Mouse (Mus musculus): ENCODE measurements at regions not wholly inside any gene's neighbourhood (a gene's known extent, or its start where the extent isn't known, plus 50 kb on each side); places are given as distances from the start of the nearest gene placed in this dataset.
A peak's percentile ranks its signal among the peaks of the same experiment; 100 is the strongest.

- peak; percentile 7 to 17 for DNase-seq (ENCODE audit: low spot score in 2 of 2)
Measured at GRCm38 (mm10) chr12:12509164-12509937, 247.4 kb downstream of the Fam49a start.

- no peak for DNase-seq (ENCODE audit: low spot score in 2 of 2)
Measured at GRCm38 (mm10) chr12:12508487-12509125, 246.7 kb downstream of the Fam49a start.

GRCm38 (mm10) chr12:12506671-12507070 lies 244.7 kb downstream of the Fam49a start:
- no peak for DNase-seq (ENCODE audit: low spot score in 2 of 2)

DNA sequence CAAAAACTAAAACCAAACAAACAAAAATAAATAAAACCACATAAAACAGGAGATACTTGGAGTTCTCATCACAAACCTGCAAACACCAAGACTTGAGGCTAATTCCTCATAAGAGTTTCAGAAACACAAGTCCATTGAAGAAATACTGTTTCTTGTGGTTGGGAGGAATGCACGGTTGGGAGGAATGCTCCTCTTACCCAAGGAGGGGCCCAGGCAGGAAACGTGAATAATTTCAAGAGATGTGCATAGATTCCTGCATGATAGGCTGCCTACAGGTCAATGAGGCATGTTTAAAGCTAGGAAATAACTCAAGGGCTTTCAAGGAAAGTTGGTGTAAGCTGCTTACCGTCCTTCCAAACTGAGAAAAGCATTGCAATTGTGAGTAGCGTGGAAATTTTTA lies 243.7 kb downstream of the Fam49a start:
- DNase-seq (ENCODE audit: low spot score in 2 of 2), result no peak

GRCm38 (mm10) chr12:12499903-12500302 lies 238.0 kb downstream of the Fam49a start:
- DNase-seq (ENCODE audit: low spot score in 2 of 2), result no peak

DNA sequence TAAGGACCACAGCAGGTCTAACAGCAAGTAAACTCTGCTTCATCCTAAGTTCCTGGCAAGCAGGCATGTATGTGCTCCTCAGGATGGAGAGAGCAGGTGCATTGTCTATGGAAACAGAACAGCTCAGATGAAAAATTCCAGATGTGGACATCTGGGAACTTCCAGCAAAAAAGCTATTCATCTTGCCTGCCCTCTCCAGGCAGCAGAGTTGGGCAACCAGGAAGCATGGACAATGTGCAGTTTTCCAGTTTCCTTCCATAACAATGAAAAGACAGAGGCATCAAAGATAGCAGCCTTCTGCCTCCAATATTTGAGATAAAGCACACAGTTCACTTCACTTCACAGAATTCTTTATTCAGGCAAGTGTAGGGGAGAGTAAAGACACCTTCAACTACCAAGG lies 236.7 kb downstream of the Fam49a start:
- DNase-seq (ENCODE audit: low spot score in 2 of 2), result no peak

DNA sequence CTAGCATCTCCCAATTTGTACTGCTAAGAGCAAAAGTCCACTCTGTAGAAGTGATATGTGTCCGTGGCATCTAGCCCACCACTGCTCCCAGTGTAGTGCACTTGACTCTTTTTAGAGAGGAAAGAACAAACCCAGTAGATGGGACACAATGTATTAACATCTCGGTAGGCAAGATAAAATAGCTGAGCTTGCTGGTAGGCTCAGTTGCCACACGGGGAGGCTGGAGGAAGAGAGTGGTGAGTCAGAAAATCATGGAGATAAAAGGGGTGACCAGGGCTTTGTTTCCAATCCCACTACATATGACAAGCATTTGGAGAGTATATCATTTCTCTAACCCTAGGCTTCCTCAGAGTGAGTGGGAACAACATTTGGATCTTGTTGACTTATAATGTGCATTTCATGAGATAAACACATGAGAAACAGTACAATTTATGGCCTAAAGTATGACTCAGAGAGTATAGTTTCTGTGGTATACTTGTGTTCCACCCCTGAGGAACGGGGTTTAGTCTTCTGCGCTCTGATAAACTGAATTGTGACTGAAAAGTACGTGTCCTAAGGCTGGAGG lies 235.4 kb downstream of the Fam49a start:
- DNase-seq (ENCODE audit: low spot score in 2 of 2), result no peak

DNA sequence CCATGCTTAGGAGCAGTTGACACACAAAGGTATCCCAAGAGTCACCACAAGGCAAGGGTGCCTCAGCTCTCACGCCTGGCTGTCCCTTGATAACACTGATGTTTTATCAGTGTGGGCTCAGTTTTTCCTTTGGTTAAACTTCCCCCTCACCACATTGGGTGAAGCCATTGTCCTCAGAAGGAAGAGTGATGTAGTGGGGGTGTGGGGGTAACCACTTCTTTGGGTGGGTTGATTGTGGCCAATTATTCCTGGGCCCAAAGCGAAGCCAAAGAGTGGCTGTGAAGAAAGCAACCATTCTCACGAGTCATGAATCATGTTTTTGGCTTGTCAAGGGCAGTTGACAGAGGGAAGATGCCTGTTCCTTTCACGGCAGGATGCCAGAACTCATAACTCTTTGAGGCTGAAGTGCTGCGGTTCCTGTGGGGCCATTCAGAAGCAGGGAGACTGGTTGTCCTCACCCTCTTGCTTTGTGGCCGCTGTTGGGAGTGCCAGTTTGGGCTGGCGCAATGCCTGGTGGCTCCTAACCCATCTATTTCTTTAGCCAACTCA lies 234.7 kb downstream of the Fam49a start:
- peak; percentile 5 to 7 for DNase-seq (ENCODE audit: low spot score in 2 of 2)

GRCm38 (mm10) chr12:12490173-12490572 lies 228.2 kb downstream of the Fam49a start:
- no peak for DNase-seq (ENCODE audit: low spot score in 2 of 2)

DNA sequence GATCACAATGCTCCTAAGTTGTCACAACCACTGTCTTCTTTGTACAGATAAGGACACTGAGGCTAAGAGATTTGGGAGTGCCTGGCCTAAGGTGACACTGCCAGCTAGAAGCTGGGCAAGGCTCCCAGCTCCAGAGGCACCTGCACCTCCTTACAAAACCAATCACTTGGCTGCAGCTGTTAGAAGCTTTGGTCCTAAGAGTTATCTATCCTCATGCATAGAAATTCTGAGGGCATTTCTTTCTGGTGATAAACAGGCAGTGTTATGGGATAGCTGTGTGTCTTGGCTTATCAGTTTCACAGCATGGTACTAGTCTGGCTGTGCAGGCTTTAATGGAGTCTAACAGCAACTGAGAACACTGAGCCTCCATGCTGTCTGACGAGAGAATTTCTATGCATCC lies 226.2 kb downstream of the Fam49a start:
- no peak for DNase-seq (ENCODE audit: low spot score in 2 of 2)

DNA sequence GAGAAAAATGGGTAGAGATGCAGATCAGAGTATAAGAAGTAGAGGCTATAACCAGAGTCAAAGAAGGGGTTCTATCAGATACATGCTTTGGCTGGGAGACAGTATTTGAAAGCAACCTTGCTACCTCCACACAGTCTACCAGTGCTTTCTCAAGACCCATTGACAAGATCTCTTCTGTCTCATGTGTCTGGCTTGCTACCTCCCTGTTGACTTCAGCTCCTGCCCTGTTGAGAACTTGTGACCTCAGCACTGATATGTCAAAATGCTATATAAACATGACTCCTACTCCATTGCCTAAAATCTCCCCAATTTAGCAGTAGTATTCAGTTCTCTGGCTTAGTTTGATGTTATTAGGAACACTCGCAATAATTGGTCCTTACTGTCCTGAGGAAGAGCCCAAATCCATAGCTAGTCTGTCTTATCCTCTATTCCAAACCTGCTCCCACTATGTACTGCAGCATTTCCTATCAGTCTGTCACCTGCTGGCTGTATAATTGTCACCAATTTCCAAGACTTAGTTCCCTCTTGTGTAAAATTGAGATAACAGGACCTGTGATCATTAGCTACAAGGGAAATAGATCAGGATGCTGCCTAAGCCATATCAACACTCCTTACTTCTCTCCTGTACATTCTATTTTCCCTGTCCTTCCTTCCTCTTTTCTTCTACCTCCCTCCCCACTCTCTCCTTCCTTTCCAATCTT lies 224.9 kb downstream of the Fam49a start:
- no peak for DNase-seq (ENCODE audit: low spot score in 2 of 2)

DNA sequence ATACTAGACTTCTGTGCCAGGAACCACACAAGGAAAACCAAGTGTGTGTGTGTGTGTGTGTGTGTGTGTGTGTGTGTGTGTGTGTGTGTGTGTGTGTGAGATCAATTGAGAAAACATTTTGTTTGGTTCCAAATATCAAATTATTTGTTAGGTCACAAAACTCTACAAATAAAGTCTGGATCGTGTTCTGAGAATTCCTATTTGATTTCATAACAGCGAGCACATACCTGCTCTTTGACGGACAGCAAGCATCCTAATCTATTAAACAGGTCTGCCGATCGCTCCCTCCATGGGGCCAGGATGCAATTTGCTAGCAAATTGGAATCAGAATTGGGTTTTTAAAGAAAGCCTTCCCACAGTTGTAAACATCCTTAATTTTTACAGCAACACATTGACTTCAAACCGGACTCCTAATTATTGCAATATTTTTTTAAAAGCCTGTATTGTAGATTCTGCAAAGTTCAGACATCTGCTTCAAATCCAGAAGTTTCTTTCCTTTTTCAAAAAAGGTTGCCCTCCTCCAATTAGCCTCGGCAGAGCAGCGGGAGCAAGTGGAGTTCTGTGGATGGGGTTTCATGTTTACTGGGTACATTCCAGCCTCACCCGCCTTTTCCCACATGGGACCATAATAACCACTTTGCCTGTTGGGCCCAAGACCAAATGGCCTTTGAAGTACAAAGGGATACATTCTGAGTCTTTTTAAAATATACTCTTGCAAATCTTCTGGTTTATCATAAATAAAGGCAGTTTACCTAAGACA lies 223.2 kb downstream of the Fam49a start:
- DNase-seq (ENCODE audit: low spot score in 2 of 2), result no peak

DNA sequence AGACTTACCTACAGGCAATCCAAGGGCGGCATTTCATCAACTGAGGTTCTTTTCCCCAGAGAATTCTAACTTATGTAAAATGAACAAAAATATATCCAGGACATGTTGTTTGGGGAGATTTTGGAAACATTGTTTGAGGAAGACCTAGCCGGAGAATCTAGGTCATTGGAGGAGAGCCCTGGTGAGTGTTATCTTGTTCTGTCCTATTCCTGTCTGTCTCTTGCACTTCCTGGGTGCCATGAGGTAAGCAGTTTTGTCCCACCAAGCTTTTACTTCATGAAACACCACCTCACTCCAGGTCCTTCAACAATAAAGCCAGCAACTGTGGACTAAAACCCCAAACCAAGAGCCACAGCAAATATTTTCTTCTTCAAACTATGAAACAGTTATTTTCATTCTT lies 218.5 kb downstream of the Fam49a start:
- no peak for DNase-seq (ENCODE audit: low spot score in 2 of 2)

DNA sequence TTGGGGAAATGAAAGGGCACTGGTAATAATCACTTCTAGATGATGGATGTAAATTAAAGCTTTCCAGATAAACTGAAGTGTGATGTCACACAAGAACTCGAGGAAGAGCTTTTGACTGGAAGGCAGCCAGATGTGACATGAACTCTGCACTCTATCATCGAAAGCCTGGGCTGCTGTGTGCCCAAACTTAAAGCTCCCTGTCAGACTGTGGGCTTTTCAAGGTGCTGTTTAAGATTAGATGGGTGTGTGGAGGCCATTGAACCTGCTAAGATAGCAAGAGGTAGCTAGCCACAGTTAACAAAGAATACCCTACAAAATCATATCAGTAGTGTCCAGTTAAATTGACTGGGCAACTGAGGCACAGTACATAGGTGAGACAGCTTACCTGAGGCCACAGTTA lies 190.1 kb downstream of the Fam49a start:
- DNase-seq (ENCODE audit: low spot score in 2 of 2), result no peak

DNA sequence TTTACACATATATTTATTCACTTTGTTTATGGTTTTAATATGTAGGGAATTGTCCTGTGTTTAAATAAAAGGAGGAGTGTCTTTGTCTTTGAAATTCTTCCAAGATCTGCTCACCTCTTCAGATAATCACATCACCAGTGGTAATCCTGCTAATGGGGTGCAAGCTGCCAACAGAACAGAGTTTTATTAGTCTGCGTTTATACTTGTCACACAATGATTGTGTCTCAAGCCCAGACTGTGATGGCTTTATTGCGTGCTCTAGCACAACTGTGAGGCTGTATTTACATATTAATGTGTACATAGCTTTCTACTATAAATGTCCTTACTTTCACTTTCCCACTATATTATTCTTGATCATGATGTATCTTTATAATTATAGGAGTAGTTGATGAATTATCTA lies 184.8 kb downstream of the Fam49a start:
- DNase-seq (ENCODE audit: low spot score in 2 of 2), result no peak

GRCm38 (mm10) chr12:12446281-12446680 lies 184.3 kb downstream of the Fam49a start:
- DNase-seq (ENCODE audit: low spot score in 2 of 2), result no peak

GRCm38 (mm10) chr12:12442872-12443271 lies 180.9 kb downstream of the Fam49a start:
- no peak for DNase-seq (ENCODE audit: low spot score in 2 of 2)

- DNase-seq (ENCODE audit: low spot score in 2 of 2), result no peak
Measured at GRCm38 (mm10) chr12:12436379-12436778, 174.4 kb downstream of the Fam49a start.

DNA sequence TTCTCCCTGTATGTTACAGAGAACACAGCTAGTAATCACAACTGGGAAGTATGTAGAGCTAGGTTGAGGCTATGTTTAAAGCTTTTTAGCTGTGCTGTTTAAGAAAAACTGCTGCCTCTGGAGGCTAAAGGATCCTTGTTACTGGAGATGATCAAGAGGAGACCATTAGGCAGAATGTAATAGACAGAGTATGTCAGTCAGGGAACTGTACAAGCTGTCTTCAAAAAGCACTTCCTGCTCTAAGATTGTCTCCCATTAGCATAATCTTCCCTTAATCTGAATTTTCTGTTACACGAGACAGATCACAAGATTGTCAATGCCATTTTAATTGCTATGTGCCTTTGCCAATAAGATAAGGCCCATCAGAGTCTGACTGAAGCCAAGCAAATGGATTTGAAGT lies 170.7 kb downstream of the Fam49a start:
- DNase-seq (ENCODE audit: low spot score in 2 of 2), result no peak
